Mouse (Mus musculus) brain, embryonic 14.5 days (tissue): ENCODE measurements around the gene Ube2d2b.

Source experiments
- CTCF ChIP-seq: fragments of 200-500 bp; IDR thresholded peaks from 2 replicates; pipeline ENCODE4 v1.5.1; 2012; ENCODE audit warnings: inconsistent platforms, mild to moderate bottlenecking, moderate library complexity, borderline replicate concordance; ENCODE audit not compliant: insufficient read depth, insufficient read length; ENCODE audit errors: extremely low read depth
- POLR2A ChIP-seq: fragments of 200-500 bp; IDR thresholded peaks from 2 replicates; pipeline ENCODE4 v1.6.1; 2012; ENCODE audit warnings: mild to moderate bottlenecking, inconsistent platforms, borderline replicate concordance; ENCODE audit not compliant: poor library complexity, insufficient read depth, insufficient read length, severe bottlenecking; ENCODE audit errors: extremely low read depth

DNA sequence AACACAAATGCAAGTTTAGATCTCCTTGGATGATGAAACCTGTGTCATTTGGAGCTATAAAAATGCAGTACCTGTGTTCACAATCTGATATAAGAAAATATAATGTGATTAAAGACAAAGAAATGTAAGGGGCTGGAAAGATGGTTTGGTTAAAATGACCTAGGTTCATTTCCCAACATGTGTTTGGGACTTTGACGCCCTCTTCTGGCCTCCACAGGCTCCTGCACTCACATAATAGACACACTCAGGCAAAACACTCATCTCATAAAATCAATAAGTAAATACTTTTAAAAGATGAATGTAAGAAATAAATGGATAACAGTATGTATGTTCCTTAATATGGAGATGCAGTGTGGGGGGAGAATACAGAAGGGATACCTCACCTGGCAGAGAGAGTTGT lies 47.2 kb downstream of the Ube2d2b start:
- TF ChIP-seq POLR2A (no peak), CTCF (no peak)
